Mouse (Mus musculus) neural tube, embryonic 15.5 days (tissue): Measurements from ENCODE around the gene Alox12. TPM values are rescaled to one million over a fixed set of nuclear protein-coding genes. Genes with fewer than 3 reads are reported as not detected.

ENCODE experiments used
- microRNA counts: library from miRNA; unstranded; fragments of <30 nt; microRNA quantifications from one replicate; lab custom pipeline; 2016
- microRNA-seq: library from miRNA; unstranded; fragments of <30 nt; microRNA quantifications from one replicate; pipeline ENCODE4, GENCODE M21; 2017
- polyA plus RNA-seq: library from polyadenylated mRNA; unstranded; fragments of >200 nt; fragmentation: Nextera tagmentation; extraction: Ambion mirVana; gene quantifications from 2 replicates; pipeline ENCODE4 v1.2.1, GENCODE M21; 2015

The Alox12 gene
- polyA plus RNA-seq, 1 experiment from 2014 or later: 2.1 TPM

MicroRNAs within 50 kb of the gene (microRNA counts, 519-probe panel; counts per million panel counts)
- 529 counts per million, percentile 1 among the panel's probes with 10 or more counts for microRNA mmu-miR-195 (lab: Ali Mortazavi, UCI)
- microRNA mmu-miR-497 (lab: Ali Mortazavi, UCI): 1,748 counts per million, percentile 29 among the panel's probes with 10 or more counts

Small RNA genes lying within 50 kb of the gene (microRNA-seq; reads per million reads assigned to microRNA genes)
- gene Mir195a: 209 reads per million, percentile 63 among the genes with 10 or more reads in this experiment
- not detected for gene Mir497
- not detected for gene Mir497b

Other genes starting within 250 kb of the Alox12 start
- gene Acadvl, start 239.9 kb downstream of the Alox12 start, polyA plus RNA-seq: 61.7 and 65.7 TPM in 2 replicates
- 20.1 and 24.7 TPM in 2 replicates for gene Dlg4, start 238.4 kb downstream of the Alox12 start, polyA plus RNA-seq
- 1.7 and 2.1 TPM in 2 replicates for gene Asgr1, start 201.3 kb downstream of the Alox12 start, polyA plus RNA-seq
- gene Asgr2, start 162.7 kb downstream of the Alox12 start, polyA plus RNA-seq: 0.18 TPM in 1 of 2 replicates, not detected in the other
- gene Mgl2, start 125.0 kb downstream of the Alox12 start, polyA plus RNA-seq: 0.38 and 0.55 TPM in 2 replicates
- 0.37 and 1.1 TPM in 2 replicates for gene Clec10a, start 99.2 kb downstream of the Alox12 start, polyA plus RNA-seq
- 6.3 and 7.3 TPM in 2 replicates for gene Slc16a11, start 42.6 kb downstream of the Alox12 start, polyA plus RNA-seq
- 12.4 and 14.3 TPM in 2 replicates for gene Slc16a13, start 34.3 kb downstream of the Alox12 start, polyA plus RNA-seq
- gene Bcl6b, start 25.6 kb downstream of the Alox12 start, polyA plus RNA-seq: 5.2 and 6.6 TPM in 2 replicates
- gene 0610010K14Rik, start 17.4 kb downstream of the Alox12 start, polyA plus RNA-seq: 153 and 167 TPM in 2 replicates
- gene Gm21988, start 15.5 kb downstream of the Alox12 start, polyA plus RNA-seq: 13.1 and 16.0 TPM in 2 replicates
- gene Rnasek, start 15.5 kb downstream of the Alox12 start, polyA plus RNA-seq: 384 and 458 TPM in 2 replicates
- gene Alox12e, start 67.3 kb upstream of the Alox12 start, polyA plus RNA-seq: 5.9 TPM in 1 of 2 replicates, not detected in the other
- gene Alox15, start 96.7 kb upstream of the Alox12 start, polyA plus RNA-seq: 1.2 TPM in 1 of 2 replicates, not detected in the other
- 29.7 and 33.0 TPM in 2 replicates for gene Pelp1, start 154.7 kb upstream of the Alox12 start, polyA plus RNA-seq
- gene Arrb2, start 177.3 kb upstream of the Alox12 start, polyA plus RNA-seq: 53.6 and 59.7 TPM in 2 replicates
- gene Med11, start 196.6 kb upstream of the Alox12 start, polyA plus RNA-seq: 44.4 and 45.0 TPM in 2 replicates
- gene Zmynd15, start 204.1 kb upstream of the Alox12 start, polyA plus RNA-seq: 0.60 and 1.0 TPM in 2 replicates
- 7.4 and 8.5 TPM in 2 replicates for gene Cxcl16, start 204.6 kb upstream of the Alox12 start, polyA plus RNA-seq
- 1.5 and 6.4 TPM in 2 replicates for gene Tm4sf5, start 249.9 kb upstream of the Alox12 start, polyA plus RNA-seq